Mouse (Mus musculus) myocyte (in vitro differentiated cells): ENCODE measurements around the gene Ldah. TPM values are rescaled to one million over a fixed set of nuclear protein-coding genes. Genes with fewer than 3 reads are reported as not detected.

Experiments used
- H3K27me3 ChIP-seq: one replicate; pipeline ENCODE4 v1.6.1; 2011; ENCODE audit not compliant: control insufficient read depth, insufficient read depth, insufficient read length
- H3K36me3 ChIP-seq: one replicate; pipeline ENCODE4 v1.6.1; 2011; ENCODE audit not compliant: control insufficient read depth, insufficient read depth
- H3K4me2 ChIP-seq: one replicate; pipeline ENCODE4 v1.6.1; 2011; ENCODE audit warnings: low read depth, control low read depth
- H3K4me3 ChIP-seq: one replicate; pipeline ENCODE4 v1.5.1; 2011; ENCODE audit warnings: mild to moderate bottlenecking, control low read depth, moderate library complexity
- H3K79me2 ChIP-seq: one replicate; pipeline ENCODE4 v1.6.1; 2011; ENCODE audit not compliant: control insufficient read depth, insufficient read depth
- H3ac ChIP-seq: one replicate; pipeline ENCODE4 v1.6.1; 2011; ENCODE audit not compliant: control insufficient read depth, insufficient read length
- CEBPB ChIP-seq: IDR thresholded peaks from 2 replicates; pipeline ENCODE4 v1.6.1; 2011; ENCODE audit warnings: mild to moderate bottlenecking, moderate library complexity; ENCODE audit not compliant: poor library complexity, insufficient read depth, severe bottlenecking
- E2F4 ChIP-seq: IDR thresholded peaks from one replicate; pipeline ENCODE4 v1.6.1; 2011; ENCODE audit warnings: mild to moderate bottlenecking, control low read depth, moderate library complexity; ENCODE audit not compliant: insufficient read depth
- MAX ChIP-seq: IDR thresholded peaks from one replicate; pipeline ENCODE4 v1.6.1; 2011; ENCODE audit warnings: low read depth, mild to moderate bottlenecking, control low read depth
- MYOD1 ChIP-seq, 3 experiments: IDR thresholded peaks; one replicate each; pipeline ENCODE4 v1.6.1; 2011; ENCODE audit warnings: control low read depth in 2 of 3, low read depth in 2 of 3, mild to moderate bottlenecking in 2 of 3, moderate library complexity in 1 of 3; ENCODE audit not compliant: insufficient read length in 2 of 3, control insufficient read depth in 1 of 3
- MYOG ChIP-seq, 3 experiments: IDR thresholded peaks; one replicate each; pipeline ENCODE4 v1.6.1; 2011; ENCODE audit warnings: control low read depth in 2 of 3, low read depth in 2 of 3, mild to moderate bottlenecking in 2 of 3; ENCODE audit not compliant: insufficient read length in 2 of 3, control insufficient read depth in 1 of 3, insufficient read depth in 1 of 3
- POLR2A ChIP-seq: IDR thresholded peaks from one replicate; pipeline ENCODE4 v1.6.1; 2011; ENCODE audit warnings: low read depth, mild to moderate bottlenecking, control low read depth, moderate library complexity; ENCODE audit not compliant: insufficient read length
- POLR2AphosphoS2 ChIP-seq: IDR thresholded peaks from one replicate; pipeline ENCODE4 v1.6.1; 2011; ENCODE audit warnings: low read depth, control low read depth; ENCODE audit not compliant: insufficient read length
- REST ChIP-seq: IDR thresholded peaks from one replicate; pipeline ENCODE4 v1.6.1; 2011; ENCODE audit warnings: mild to moderate bottlenecking, control low read depth, moderate library complexity; ENCODE audit not compliant: insufficient read depth, insufficient read length
- SRF ChIP-seq: IDR thresholded peaks from one replicate; pipeline ENCODE4 v1.6.1; 2011; ENCODE audit warnings: low read depth; ENCODE audit not compliant: control insufficient read depth, insufficient read length
- TCF12 ChIP-seq: IDR thresholded peaks from one replicate; pipeline ENCODE4 v1.6.1; 2011; ENCODE audit warnings: mild to moderate bottlenecking, control low read depth; ENCODE audit not compliant: poor library complexity, insufficient read depth, severe bottlenecking
- TCF3 ChIP-seq: IDR thresholded peaks from one replicate; pipeline ENCODE4 v1.6.1; 2011; ENCODE audit warnings: low read depth, control low read depth; ENCODE audit not compliant: insufficient read length
- USF1 ChIP-seq: IDR thresholded peaks from one replicate; pipeline ENCODE4 v1.6.1; 2011; ENCODE audit warnings: low read depth, mild to moderate bottlenecking, control low read depth, moderate library complexity
- polyA plus RNA-seq: library from polyadenylated mRNA; unstranded; fragments of >200 nt; fragmentation: generic; extraction: Trizol; gene quantifications from one replicate; pipeline ENCODE4 v1.2.1, GENCODE M21; 2012; ENCODE audit warnings: missing spikeins

Ldah gene
- polyA plus RNA-seq, 1 experiment: 35.0 TPM

DNA sequence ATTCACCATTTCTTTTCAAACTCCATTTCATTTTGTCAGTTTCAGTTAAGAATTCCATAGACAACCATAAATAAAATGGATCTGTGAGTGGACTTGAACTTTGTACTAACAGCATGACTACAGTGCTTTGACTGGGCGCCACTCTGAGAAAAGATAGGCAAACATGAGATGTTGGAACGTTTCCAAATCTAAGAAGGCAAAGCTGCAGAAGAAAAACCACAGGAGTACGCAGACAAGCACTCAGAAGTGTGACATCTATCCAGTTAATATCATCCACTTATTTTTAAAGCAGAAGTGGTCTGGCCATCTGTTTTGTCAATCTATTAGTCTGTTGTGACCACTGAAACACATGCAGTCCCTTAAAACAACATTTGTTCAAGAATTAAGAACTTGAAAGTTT, 18.2 kb upstream of the Ldah start:
- H3K79me2 ChIP-seq: no peaks in the 10 kb centered on the region
- H3K4me2 ChIP-seq: no peak overlapping the region
- no peak overlapping the region for H3ac ChIP-seq
- H3K4me3 ChIP-seq: no peak overlapping the region
- no peak for TF ChIP-seq CEBPB
- no peak for TF ChIP-seq E2F4
- no peak for TF ChIP-seq POLR2A
- TF ChIP-seq POLR2AphosphoS2: no peak
- TF ChIP-seq TCF3: no peak
- peak in 1 of 3 experiments; percentile 16 for TF ChIP-seq MYOD1 (IDR thresholded peaks at IDR 0.05; ENCODE audit: control insufficient read depth in 1 of 3, insufficient read length in 2 of 3, low read depth in 2 of 3)
- H3K27me3 ChIP-seq: no peaks in the 10 kb centered on the region
- no peaks in the 10 kb centered on the region for H3K36me3 ChIP-seq

DNA sequence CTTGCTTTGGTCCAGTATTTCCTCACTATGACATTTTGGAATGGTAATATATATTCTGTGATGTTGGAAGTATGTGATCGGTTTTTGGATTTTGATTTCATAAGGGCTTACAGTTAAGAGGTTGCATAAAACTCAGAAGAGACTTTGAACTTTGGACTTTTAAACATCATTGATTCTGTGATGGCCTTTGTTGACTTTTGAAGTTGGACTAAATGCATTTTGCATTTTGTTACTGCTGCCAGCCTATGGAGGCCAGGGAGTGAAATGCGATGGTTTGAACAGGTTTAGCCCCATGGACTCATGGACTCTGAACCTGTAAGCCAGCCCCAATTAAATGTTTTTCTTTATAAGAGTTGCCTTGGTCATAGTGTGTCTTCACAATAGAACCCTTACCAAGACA, 2.2 kb upstream of the Ldah start:
- Histone ChIP-seq H3K79me2 (peaks cover 27% of the 10 kb centered on the region), H3K27me3 (no peaks in the 10 kb centered on the region), H3K36me3 (no peaks in the 10 kb centered on the region), H3K4me3 (no peak overlapping the region), H3ac (no peak overlapping the region), H3K4me2 (no peak overlapping the region)
- TF ChIP-seq MYOD1 (IDR thresholded peaks at IDR 0.05; ENCODE audit: control insufficient read depth in 1 of 3, insufficient read length in 2 of 3, low read depth in 2 of 3) (no peak), TCF3 (no peak), E2F4 (no peak)

DNA sequence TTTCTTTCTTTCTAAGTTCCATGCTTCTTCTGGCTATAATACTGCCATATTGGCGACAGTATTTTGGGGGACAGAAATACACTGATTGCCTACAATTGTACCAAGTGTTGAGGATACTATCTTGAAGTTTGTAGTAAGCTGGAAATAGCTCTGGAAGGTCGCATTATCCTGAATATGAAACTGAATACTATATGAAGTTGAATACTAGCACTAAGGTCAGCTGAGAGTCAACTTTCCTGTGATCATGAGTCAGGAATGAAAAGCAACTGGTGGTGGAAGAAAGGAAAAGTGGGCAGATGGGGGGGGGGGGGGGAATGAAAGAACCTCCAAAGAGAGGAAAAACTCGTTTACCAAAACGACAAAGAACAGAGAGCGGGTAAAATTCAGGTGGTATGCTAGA, 329 bp upstream of the Ldah start:
- no peak for TF ChIP-seq POLR2AphosphoS2
- TF ChIP-seq TCF12: no peak
- TF ChIP-seq MAX: no peak
- TF ChIP-seq E2F4: no peak
- no peak for TF ChIP-seq TCF3
- no peak for TF ChIP-seq REST
- no peak for TF ChIP-seq USF1
- H3K79me2 ChIP-seq: peaks cover 44% of the 10 kb centered on the region
- H3K4me3 ChIP-seq: peak overlapping the region; percentile 92
- H3K27me3 ChIP-seq: no peaks in the 10 kb centered on the region
- H3K4me2 ChIP-seq: peak overlapping the region; percentile 78
- no peaks in the 10 kb centered on the region for H3K36me3 ChIP-seq
- H3ac ChIP-seq: peak overlapping the region; percentile 30

DNA sequence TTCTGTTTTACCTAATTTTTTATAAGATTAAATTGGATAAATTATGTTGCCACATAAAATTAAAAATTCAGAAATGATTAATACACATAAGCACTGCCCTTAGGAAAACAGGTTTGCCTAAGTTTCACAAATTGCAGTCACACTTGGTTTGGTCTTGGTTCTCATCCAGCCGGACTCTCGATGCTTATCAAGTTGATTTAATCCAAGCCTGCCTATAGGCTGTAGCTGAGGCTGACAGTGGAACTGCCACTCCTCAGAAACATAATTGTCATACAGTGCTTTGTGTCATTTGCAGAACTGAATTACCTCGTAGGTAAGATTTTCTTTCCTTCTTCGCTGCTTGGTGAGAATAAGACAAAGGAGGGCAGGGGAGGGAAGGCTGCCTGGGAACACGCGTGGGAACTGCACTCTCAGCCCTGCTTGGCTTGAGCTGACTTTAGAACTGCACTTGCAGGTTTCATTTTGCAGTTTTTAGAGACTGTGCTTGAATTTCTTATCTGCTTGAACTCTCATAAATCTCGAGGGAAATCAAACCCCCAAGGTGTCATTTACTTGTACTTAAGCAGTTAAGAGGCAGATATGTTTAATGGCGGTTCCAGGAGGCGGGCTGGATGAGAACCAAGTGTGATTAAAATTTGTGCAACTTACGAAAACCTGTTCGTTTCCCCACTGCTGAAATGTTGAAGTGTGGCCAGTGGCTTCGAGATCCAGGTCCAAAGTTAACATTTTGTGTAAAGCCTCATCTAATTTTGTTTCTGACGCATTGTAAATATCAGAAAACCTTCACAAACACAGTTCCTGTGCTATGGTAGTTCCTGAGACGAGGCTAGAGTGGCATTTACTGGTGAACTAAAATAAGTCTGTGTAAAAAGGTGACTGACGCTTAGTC, 8.7 kb downstream of the Ldah start:
- Histone ChIP-seq H3K36me3 (peaks cover 7% of the 10 kb centered on the region), H3K4me2 (no peak overlapping the region), H3K4me3 (no peak overlapping the region), H3K27me3 (no peaks in the 10 kb centered on the region), H3K79me2 (peaks cover 47% of the 10 kb centered on the region), H3ac (no peak overlapping the region)
- TF ChIP-seq MAX: no peak
- no peak for TF ChIP-seq SRF
- no peak for TF ChIP-seq E2F4
- TF ChIP-seq USF1: no peak
- TF ChIP-seq CEBPB: no peak
- no peak for TF ChIP-seq POLR2A
- no peak for TF ChIP-seq TCF12
- TF ChIP-seq POLR2AphosphoS2: no peak
- TF ChIP-seq MYOG (IDR thresholded peaks at IDR 0.05; ENCODE audit: control insufficient read depth in 1 of 3, insufficient read depth in 1 of 3, insufficient read length in 2 of 3, low read depth in 2 of 3): no peak
- TF ChIP-seq REST: no peak

DNA sequence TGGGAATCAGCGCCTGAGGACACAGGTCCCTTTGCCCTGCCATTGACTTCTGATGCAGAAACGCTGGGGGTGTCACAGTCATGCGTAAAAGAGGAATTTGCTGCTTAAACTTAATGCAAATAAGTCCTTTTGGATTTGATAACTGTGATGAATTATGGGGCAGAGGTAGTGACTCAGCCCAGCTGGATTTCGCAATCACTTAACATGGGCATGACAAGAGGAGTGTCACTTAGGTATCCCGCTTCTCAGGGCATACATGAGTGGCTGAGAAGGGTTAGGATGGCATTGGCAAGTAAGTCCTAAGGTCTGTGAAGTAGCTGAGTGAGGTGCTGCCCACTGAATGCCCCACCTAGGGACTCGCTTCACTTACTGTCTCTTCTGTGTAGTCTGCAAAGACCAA, 15.1 kb downstream of the Ldah start:
- TF ChIP-seq POLR2AphosphoS2 (no peak), TCF3 (no peak), CEBPB (peak; percentile 90)
- Histone ChIP-seq H3ac (no peak overlapping the region), H3K79me2 (peaks cover 4% of the 10 kb centered on the region), H3K4me2 (no peak overlapping the region), H3K4me3 (no peak overlapping the region), H3K36me3 (peaks cover 11% of the 10 kb centered on the region), H3K27me3 (no peaks in the 10 kb centered on the region)
